Mouse (Mus musculus): ENCODE measurements at regions not wholly inside any gene's neighbourhood (a gene's known extent, or its start where the extent isn't known, plus 50 kb on each side); places are given as distances from the start of the nearest gene placed in this dataset.

DNA sequence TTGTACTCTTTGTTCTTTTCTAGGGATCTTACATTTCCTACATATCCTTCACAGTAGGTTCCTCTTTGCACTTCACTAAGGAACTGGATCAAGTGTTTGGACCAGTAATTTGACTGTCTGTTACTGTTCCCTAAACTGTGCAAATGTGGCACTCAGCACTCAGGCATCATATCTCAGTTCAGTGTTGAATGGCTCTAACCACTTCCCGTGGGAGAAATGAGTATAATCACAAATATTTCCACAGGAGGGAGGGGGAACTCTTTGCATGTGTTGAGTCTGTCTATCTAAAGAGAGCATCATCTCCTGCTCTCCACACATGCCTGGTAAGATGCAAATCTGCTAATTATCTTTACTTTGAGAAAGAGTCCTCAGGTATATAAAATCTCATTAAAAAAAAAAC, 588.5 kb downstream of the Plod2 start:
- DNase-seq (ENCODE audit: low spot score in 2 of 2) = no peak

DNA sequence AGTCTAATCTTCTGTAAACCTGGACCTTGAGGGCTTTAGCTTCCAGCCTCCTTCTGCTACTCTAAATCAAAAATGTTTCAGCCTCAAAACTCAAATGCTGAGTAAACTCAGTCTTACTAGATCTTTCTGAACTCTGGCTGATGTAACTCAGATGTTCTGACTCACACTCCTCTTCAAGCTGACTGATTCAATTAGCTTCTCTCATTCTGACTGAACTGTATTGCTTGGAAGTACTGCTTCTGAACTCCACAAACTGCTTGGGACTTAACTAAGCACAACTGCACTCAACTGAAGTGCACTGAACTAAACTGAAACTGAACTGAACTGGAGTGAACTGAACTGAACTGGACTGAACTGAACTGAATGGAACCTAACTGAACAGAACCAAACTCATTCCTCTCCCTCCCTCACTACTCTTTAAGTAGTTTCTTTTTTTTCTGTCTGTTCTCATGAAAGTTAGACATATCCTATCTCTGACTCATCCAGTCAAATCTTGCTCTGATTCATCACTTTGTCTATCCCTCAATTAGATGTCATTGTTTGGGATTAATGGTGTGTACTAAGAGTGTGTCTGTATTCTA, 589.7 kb downstream of the Plod2 start:
- DNase-seq (ENCODE audit: low spot score in 2 of 2) = no peak

DNA sequence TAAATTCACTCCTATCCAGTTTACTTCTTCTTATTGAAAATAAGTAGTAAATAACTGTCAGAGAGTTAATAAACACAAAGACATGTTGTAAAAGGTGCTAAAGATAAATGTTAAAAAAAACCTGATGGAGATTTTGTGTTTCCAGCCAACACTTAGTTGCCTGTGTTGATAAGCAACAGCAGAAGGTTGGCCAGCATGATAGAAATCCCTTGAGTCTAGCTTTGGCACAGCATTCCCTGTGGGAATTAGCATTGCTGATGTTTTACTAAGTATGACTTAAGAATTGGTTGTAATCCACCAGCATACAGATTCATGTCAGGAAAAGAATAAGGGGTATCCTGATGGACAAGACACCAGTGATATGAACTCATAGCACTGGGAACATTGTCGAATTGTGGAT, 594.3 kb downstream of the Plod2 start:
- no peak for DNase-seq (ENCODE audit: low spot score in 2 of 2)

DNA sequence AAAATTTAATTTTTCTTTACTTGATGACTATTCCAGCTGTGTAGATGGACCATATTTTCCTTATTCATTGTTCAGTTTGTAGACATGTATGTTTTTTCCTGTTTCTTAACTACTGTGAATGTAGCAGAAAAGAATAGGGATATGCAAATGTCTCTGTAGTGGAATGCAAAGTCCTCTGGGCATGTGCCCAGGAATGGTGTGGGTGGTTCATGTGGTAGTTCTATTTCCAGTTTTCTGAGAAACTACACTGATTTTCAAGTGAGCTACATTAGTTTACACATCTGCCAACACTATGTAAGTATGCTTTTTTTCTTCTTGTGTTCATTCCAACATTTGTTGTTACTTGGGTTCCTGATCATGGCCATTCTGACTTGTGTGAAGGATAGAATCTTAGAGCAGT, 628.0 kb downstream of the Plod2 start:
- no peak for DNase-seq (ENCODE audit: low spot score in 2 of 2)

DNA sequence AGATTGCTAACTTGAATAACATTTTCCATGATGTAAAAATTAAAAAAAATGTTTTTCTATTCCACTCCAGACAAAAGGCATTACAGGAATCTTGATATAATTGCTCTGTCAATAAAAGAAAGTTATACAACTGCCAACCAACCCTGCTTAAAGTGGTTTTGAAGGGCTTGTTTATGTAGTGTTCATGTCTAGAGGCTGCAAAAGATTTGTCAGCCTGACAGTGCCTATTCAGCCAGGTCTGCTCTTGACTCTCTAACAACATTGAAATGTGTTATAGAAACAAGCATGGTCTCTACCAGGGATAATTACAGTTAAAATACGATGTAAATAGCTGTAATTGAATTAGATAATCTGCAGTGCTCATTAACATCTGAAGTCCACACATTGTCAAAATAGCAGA, 644.6 kb downstream of the Plod2 start:
- DNase-seq (ENCODE audit: low spot score in 2 of 2) = no peak

DNA sequence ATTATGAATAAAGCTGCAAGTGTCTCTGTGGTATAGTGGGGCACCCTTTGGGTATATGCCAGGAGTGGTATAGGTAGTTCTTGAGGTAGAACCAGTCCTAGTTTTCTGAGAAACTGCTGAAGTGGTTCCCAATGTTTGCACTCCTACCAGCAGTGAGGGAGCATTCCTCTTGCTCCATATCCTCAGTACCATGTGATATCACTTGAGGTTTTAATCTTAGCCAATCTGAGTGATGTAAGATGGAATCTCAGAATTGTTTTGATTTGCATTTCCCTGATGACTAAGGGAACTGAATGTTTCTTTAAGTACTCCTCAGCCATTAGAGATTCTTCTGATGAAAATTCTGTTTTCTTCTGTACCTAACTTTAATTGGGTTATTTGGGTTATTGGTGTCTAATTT, 690.5 kb downstream of the Plod2 start:
- no peak for DNase-seq (ENCODE audit: low spot score in 2 of 2)

DNA sequence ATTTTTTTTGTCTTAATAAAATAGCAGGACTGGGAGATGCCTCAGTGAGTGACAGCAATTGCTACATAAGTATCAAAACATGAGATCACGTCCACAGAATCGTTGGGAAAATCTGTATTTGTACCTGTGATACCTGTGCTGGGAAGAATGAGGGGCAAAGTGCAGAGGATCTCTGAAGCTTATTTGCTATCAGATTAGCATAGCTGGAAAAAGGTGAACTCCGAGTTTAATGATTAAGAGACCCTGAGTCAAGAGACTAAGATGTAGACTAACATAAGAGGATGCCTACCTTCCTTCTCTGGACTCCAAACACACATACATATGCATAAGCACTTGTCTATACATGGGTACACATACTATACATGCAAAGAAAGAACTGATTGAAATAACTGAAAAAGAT, 710.1 kb downstream of the Plod2 start:
- no peak for DNase-seq (ENCODE audit: low spot score in 2 of 2)

DNA sequence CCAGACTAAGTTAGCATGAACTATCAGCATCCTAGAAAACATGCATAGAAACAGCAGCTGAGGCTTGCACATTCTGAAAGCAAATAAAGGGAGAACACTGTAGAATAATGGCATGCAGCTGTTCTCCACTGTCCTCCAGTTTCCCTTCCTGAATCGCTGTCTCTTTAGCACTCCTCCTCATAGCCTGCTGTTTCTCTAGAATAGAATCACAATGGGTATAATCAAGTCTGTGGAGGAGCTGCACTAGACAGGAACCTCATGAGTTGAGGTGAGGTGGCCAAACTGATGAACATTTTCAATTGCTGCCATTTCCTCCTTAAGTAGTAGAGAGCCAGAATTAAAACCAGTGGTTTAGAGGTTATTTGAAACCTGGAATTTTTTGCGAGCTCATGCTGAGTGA, 755.3 kb downstream of the Plod2 start:
- DNase-seq (ENCODE audit: low spot score in 2 of 2) = no peak

DNA sequence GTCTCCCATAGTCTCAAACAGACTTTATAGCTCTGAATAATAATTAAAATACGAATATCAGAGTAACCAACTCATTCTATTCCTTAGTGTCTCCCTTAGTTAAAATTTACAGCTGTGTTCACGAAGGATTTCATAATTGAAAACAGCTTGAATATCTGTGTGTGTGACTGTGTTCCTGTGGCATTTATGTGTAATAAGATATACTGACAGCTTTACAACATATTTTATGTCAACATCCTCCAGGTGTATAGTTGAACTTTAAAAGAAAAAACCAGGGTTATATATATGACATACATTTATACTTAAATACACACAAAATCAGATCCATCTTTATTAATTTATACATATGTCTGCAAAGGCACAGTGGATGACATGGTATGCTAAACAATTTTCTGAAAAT, 764.7 kb downstream of the Plod2 start:
- DNase-seq (ENCODE audit: low spot score in 2 of 2) = no peak

DNA sequence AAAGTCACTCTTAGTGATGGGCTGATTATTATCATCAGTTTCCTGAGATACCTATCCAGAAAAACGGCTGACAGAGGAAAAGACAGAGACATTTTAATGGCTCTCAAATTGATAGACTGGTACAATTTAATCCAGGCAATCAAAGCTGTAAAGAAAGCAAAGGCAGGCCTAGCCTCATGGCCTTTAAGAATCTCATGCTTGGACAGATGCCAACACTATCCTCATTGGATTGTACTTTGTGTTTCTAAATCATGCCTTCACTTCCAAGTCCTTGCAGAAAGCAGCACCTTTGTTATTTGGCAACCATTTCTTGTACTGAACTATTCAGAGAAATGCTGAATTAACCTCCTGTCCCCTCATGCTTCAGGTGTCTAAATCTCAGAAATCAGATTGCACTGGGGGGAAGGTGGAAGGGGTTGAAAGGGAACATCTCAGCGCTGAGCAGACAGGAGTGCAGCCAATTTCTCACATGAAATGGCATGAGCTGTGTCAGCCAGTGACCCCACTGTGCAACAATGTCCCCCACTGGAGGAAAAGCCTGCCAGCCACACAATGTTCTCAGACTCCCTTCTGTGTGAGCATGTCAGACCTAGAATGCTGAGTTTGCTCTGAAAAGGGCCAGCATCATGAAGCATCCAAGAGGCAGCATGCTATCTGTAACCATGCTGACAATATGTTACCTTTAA, 787.1 kb downstream of the Plod2 start:
- DNase-seq (ENCODE audit: low spot score in 2 of 2) = no peak
